Mouse (Mus musculus): Measurements from ENCODE around the gene Cc2d1a.

- TF ChIP-seq POLR2A (IDR thresholded peaks at IDR 0.05; ENCODE audit: low read depth, low read length) (peak; percentile 41; the same call in 1 of the 2 replicates), CTCF (IDR thresholded peaks at IDR 0.05; ENCODE audit: borderline replicate concordance, insufficient read depth, low read length) (no peak)
These were observed 35.7 kb upstream of the Cc2d1a start for GRCm38 (mm10) chr8:84183261-84184084.

Data from embryonic fibroblast, embryonic 13.5 days (primary cell).